Mouse (Mus musculus) CD4-positive helper T cell, adult 2 months (primary cell): ENCODE measurements at regions not wholly inside any gene's neighbourhood (a gene's known extent, or its start where the extent isn't known, plus 50 kb on each side); places are given as distances from the start of the nearest gene placed in this dataset.

Source experiments
- DNase-seq: peaks from one replicate; pipeline ENCODE4 v3.0.0-alpha.2; 2012; ENCODE audit warnings: low read depth, missing footprints, low spot score

DNA sequence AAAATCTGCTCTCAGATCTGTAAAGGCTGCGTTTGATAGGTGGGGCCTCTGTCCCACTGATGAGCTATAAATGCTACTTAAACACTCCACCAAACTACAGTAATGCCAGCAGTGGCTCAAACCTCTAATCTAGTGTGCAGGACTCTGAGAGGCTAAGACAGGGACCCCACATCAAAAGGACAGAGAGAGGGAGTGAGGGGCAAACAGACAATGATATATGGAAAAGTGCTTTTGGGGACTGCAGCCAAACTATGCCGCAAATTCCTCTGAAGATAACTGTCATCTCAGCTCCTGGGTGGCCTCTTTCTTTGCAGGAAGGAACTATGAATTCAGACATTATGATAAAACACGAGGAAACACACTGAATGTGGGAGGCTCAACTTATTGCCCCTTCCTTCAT is 138.9 kb upstream of the Ddit4l start:
- DNase-seq: no peak

DNA sequence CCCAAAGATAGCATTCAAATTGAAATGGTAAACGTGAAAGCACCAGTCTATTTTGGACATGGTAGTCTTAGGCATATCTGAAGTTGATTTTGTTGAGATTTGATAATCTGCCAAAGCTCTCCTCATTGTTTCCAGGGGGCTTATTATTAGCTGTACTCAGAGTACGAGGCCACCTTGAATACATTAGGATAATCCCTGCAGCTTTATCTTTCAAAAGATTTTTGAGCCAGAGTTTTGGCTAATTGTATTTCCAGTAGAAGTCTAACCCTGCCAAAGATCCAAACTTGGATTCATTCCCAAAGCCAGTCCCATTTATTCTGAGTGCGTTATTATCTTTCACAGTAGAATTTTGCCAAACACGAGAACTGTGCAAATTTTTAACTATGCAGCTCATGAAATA is 138.4 kb upstream of the Ddit4l start:
- DNase-seq: no peak

DNA sequence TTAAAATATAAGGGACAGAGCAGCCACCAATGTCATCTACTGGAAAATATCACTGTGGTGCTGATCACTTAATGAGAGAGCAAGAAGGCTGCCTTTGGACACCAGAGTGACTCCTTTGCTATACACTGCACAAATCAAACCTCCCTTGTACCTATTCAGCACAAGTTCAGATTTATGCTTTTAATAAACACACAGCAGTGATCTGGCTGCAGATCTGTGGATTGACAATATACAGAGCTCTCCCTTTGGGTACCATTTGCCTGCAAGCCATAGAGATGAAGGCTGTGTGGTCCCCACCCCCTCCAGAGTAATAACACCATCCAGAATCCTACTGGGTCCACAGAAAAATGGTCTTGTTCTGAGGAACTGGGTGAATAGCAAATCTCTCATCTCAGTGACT is 131.8 kb upstream of the Ddit4l start:
- DNase-seq: no peak

DNA sequence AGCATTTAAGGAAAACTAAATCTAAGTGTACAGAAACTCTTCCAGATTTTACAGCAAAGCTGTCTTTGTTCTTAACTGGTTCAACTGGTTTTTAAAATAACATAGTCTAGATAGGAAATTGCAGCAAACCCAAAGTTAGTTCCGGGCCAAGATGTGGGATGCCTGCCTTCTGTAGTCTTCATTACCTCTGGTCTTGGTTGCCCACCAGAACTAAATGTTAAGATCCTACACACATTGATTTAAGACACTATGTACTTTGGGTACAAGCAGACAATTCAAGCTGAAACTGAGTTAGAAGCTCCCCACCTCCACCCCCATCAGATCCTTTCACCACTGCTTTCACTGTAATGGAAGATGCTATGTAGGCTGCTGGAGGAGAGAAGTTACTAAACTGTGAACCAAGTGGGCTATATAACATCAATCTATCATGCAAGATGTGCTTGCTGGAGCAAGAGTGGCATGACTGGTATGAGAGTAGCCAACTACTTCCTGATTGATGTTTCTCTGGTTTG is 129.8 kb upstream of the Ddit4l start:
- no peak for DNase-seq

DNA sequence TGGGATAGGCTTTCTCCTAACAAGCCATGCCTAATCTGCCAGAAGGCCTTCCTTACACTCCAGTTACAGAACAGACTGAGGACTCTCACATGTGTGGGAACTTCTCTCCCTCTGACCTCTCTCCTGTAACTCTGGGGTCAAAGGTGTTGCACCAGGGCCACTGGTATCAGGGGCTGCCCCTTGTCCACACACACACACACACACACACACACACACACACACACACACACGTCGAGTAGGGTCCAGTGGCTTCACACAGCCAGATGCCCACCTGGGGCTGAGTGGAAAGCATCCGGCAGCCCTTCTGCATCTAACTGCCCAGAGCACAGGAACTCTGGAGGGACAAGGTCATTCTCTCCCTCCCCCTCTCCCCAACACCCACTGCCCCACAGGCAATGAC is 123.1 kb upstream of the Ddit4l start:
- no peak for DNase-seq

DNA sequence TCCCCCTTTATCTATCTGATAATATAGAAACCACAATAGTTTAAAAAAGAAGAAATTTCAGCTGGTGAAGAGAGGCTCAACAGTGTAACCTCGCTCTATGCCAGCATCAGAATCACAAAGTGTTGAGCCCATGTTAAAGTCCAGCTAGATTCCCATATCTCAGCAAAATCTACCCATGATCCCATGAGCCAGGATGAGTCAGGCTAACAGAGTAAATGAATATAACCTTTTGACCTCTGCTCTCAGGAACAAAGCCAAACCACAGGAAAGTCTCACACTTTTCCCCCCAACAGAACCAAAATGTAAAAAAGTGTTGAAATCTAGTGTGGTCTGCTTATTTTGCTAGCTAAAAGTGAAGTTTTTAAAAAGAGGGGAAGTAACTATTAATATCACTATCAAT is 110.1 kb upstream of the Ddit4l start:
- no peak for DNase-seq

DNA sequence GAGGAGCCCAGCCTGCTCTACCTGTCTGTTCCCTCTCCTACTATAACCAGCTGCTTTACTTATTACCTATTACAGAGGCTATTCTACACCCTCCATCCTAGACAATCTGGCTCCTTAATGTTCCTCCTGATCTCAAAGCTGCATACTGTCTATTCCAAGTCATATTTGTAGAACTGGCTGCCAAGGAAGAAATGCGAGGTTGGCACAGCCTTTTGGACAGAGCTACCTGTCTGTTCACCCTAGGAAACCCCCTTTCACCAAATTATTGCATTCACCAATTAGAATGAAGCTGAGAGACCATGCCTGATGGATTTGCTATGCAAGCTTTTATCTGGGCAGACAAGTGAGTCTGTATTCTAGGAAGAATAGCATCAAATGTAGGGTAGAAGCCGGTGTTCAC is 109.0 kb upstream of the Ddit4l start:
- no peak for DNase-seq

DNA sequence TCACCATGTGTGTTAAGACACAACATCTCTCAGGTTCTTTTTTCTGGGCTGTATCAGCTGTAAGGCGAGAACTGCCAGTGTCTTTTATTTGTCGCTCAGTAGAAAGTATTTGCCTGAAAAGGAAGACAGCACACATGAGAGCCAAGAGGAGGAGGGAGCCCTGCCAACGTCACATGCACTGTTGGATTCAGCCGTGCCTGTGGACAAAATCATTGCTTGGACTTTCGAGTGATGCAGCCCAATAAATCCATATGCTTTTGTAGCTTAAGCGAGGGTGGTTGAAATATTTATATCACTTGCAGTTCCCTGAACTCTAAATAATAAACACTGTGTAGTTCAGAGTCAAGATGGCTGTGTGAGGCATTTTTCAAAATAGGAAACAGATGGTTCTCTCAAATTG is 108.4 kb upstream of the Ddit4l start:
- no peak for DNase-seq

DNA sequence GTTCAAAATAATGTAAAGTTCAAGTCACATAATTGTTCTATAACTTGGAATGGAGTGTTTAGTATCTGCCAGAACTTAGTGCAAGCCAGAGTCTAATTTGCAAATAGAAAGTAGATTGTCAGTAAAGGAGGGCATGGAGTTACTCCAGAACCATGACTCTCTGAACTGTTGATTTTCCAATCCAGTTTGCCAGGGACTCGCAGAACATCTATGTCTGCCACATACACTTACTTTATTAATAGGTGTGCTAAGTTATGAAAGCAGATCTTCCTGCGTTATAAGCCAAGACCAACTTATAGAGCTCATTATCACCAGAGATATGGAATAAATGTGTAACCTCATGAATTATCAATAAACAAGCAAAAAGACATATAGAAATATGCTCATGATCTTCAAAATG is 107.2 kb upstream of the Ddit4l start:
- DNase-seq: no peak

DNA sequence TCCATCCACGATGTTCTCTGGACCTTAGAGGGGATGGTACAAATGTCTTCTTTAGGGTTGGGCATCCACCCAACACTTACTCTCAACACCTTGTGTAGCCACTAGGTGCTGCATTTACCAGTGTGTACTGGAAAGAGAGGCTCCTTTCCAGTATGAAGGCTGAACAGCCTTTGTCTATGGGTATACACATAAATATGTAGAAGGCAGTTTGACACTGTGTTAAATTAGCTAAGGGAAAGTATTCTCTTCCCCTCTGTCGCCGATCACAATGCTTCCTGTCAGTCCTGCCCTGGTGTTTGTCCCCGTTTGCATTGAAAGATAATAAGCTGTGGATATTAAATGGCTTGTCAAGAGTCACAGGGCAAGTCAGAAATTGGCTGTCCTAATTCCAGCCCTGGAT is 104.0 kb upstream of the Ddit4l start:
- DNase-seq: no peak

DNA sequence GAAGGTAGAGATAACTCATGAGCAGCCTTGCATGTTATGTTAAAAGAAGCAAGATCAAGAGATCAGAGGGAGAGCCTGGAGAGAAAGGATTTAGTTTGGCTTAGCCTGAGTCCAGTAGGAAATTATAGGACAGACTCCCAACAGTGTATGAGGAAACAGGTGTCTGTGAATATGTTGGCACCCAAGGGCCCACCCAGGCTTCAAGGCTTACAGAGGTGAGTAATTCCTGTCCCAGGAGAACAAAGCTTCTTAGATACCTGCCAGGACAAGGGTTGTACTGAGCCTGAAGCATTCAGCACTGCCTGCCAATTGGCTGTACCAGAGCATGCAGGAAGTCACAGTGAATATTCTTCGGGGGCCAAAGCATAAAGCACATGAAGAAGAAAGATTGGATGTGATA is 101.2 kb upstream of the Ddit4l start:
- no peak for DNase-seq

DNA sequence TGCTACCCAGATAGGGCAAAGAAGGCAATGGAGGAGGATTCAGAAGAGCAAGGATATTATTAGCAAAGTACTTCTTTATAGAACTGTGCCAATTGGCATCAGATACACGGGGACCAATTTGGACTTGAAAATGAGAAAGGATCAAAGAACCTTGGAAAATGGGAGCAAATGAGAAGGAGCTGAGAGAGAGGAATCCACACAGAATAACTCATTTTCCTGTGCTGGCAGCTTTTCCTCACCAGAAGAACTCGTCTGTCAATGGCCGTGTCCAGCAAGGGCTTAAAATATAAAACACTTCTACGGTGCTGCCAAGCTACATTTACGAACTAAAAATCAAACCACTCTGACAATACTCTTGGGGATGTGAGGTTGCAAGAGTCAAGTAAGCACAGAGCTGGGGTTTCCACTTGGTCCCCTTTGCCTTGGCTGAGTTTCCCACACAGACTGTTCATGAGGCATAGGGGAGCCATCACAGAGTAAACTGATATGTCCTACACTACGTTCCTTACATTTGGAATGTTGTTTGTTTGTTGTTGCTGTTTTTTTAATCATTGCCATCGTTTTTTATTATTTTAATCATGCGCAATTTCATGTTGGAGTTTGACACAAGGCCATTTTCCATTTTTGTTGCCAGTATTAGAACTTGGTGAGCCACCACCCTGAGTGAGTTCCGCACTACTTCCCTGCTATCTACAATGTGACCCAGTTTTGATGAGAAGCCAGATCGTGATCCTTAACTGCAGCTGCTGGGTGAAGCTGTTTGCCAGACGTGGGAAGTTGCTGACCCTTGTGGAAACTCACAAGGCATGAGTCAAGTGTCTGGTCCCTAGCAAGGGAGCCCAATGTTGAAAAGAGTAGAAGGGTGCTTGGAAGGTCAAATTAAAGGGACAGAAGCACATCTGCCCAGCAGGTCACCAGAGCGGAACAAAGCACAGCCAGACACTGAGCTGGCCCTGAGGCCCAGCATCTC is 95.5 kb upstream of the Ddit4l start:
- DNase-seq: no peak

DNA sequence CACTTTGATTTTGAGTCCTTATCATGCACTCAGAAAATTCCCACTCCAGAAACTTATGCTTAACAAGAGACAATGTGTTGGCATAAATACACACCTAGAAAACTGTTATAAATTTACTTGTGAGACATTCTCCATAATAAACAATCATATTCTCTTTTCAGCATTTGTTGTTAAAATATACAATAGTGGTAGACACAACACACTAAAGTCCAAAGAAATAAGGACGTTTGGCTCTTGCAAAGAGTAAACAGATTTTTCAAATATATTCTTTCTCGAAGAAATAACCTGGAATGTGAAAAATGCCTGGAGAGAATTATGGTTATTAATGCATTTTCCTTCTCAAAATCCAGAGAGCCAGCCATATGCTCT is 91.8 kb upstream of the Ddit4l start:
- no peak for DNase-seq

DNA sequence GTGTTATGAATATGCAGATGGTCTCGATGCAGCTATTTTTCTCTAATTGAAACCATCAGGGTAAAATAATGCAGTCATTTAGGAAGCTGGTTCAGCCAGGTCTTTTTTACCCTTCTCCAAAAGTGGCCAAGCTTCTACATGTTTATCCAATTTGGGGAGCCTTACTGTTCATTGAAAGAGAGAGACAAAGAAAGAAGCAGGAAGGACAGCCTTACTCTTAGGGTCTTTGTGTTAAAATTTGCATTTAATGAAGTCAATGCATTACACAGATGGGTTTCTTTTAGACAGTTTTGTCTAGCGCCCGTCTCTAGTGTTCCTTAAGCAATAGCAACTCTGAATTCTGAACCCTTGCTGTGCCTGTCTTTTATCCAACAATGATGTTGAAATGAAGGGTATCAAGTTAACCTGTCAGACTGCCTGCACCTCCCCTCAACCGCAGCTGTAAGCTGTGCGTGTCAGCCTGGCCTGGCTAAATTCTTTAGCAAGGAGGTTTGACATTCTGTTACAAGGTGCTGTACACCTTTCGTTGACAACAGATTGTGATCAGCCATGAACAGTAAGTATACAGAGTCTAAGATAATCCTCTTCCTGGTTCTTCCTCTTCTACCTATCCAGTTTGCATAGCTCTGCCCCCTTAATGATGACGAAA is 91.3 kb upstream of the Ddit4l start:
- no peak for DNase-seq

DNA sequence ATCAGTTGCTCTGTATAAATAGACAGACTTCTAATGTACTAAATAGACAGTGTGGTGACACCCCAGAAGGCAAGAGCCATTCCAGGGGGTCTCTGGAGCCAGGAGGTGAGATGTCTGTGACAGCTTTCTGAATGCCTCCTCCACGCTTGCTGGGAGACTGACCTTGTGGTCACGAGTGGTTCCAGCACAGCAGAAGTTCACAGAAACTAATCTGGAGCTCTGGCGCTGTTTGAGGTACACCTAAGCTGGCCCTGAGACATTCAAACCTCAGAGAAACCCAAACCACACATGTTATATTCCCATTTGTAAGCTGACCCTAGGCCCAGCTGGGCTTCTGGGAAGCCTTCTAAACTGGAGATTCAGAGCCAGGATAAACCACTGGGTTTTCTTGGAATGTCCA is 79.7 kb upstream of the Ddit4l start:
- DNase-seq: no peak

DNA sequence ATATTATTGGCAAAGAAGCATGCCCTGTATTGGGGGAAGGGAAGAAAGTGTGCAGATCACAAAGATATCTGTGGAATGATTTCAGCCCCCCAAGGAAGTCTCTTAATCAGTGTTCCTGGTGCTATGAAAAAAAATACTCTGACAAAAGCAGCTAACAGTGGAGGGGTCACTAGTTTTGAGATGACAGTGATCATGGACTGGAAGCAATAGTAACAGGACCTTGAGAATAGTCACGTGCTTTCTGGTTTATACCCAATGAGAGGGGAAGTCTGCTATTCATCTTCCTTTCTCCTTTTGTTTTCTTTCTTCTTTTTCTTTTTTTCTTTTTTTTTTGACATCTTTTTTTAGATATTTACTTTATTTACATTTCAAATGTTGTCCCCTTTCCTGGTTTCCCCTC is 79.1 kb upstream of the Ddit4l start:
- no peak for DNase-seq

DNA sequence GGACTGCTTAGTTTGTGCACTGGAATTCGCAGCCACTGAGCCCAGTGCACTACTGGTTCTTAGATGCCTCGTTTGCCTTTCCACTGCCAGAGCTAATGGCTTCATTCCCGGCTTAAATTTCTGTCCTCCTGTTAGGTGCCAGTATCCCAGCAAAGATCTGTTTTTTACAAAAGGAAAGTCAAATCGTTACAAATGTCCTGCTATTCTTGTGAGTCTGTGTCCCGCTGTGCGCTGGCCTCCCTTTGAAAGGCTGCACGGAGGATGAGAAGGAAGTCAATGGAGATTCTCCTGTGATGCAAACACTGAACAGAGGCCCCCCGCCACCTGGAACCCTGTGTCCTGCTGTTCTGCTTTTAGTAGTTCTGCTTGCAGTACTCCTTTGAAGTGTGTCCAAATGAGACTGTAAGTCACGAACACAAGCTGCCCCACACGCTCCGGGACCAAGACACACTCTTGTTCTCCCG is 74.0 kb upstream of the Ddit4l start:
- no peak for DNase-seq

DNA sequence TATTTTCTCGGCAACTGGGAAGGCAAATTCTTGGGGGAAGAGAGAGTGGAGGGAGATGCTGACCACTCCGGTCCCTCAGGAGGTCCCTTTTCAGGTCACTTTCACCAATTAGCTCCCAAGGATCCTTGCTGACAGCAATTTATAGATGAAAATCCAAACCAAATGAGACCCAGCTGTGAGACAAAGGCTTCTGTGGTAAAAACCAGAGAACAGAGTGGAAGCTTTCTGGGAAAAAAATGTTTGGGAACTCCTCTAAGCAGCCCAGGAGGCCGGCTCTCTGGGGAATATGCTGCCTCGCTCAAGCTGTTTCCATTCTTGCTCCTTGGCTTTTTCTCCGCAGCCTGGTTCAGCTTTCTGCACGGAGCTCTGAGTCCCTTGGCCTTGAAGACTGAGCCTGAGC is 73.5 kb upstream of the Ddit4l start:
- no peak for DNase-seq

DNA sequence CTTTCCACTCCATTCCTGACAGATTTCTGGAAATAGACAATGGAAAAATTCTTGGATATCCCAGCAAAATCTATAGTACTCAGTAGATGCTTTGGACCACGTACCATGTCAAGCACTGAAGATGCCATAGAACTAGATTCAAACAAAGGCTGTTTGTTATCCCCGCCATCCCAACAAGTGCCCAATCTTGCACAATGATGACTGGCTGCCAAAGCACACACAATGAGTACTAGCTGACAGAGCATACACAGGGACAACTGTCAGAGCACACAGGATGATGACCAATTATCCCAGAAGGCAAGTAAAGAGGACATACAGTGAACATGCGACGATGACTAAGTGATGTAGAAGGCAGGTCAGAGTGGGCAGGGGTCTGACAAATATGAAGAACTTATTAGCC is 70.7 kb upstream of the Ddit4l start:
- DNase-seq: no peak

DNA sequence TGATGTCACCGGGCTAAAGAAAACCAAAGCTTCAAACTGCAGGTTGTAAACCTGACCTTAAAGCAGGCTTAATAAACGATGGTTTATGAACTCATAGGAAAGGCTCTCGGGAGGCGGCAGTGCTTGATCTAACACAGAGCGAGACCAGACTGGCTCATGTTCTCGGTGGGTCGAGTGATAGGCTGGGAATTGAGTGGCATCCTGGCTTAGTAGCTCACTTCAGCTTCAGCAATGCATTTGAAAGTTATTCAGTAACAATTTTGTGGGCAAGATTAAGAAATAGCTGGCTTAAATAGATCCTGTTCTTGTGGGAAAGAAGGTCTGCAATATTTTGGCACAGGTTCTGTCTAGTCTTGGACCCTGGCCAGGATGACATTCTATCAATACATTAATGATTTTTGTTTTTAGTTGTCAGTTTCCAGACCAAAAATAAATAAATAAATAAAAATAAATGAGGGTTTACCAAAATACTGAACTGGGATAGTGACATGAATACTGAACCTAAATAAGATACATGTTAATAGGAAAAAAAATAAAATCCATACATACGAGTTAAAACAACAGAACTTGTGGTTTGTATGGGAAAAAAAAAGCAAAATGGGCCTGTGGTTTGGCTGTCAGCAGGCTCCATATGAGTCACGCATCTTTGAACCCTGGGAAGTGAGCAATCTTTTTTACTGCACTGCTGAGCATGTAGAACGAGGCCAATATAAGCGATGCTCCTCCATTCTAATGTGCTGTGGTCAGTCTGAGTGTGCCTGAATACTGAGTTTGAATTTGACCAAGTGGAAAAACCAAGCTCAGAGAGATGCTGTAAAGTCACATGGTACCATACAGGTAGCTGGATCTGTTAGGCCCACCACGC is 68.7 kb upstream of the Ddit4l start:
- DNase-seq: peak; percentile 3

DNA sequence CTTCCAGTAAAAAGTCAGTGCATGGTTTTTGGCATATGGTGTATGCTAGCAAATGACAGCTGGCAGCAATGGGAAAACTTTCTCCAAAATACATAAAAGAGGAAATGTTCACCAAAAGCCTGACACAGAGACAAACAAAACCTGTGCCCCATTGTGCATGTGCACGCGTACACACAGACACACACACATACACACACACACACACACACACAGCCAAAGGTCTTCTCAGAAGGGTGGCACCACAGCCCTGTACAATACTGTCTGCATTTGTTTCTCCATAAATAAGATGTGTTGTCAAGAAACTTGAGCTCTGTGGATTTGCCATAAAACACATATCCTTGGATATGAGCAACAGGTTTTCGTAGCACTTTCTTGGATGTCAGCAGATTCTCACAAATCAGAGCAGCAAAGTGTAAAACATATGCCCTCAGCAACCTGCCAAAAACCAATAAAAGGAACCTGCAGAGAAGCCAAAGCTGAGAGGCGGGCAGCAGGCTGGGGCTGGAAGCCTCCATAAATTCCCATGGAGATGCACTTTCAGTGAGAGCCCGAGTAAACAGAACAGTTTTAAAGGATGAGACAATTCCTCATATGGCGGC is 60.5 kb upstream of the Ddit4l start:
- DNase-seq: no peak

DNA sequence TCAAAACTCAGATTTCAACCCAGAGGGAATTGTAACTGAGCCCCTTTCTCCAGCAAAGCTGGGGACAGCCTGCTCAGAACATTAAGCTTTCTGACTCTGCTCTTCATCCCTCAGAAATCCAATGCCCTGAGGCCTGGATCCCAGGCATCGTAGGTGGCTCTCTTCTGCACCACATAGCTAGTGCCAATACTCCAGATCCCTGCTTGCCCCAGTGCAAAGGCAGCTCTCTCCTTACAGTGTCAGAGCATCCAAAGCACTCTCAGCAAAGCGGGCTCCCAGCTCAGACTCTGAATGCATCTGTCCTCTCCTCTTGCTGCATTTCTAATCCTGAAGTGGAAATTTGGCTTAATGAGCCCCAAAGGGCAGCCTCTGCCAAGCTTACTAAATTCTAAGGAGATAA is 59.4 kb upstream of the Ddit4l start:
- DNase-seq: no peak
